Mouse (Mus musculus) hindbrain, embryonic 16.5 days (tissue): ENCODE data around the gene Tmem184a. TPM values are rescaled to one million over a fixed set of nuclear protein-coding genes. Genes with fewer than 3 reads are reported as not detected.

ENCODE experiments used
- ATAC-seq: fragments of 200-750 bp; cut with Nextera tagmentation; 2 replicates; pipeline ENCODE4 v1.8.0; 2017; ENCODE audit warnings: moderate TSS enrichment, moderate library complexity
- H3K27ac ChIP-seq: fragments of 300-500 bp; sonication (generic); 2 replicates; pipeline ENCODE4 v1.5.1; 2014; ENCODE audit warnings: low read depth, mild to moderate bottlenecking, control low read depth, low read length, moderate library complexity
- H3K27me3 ChIP-seq: fragments of 300-500 bp; sonication (generic); replicated peaks from 2 replicates; pipeline ENCODE4 v1.6.1; 2014; ENCODE audit warnings: low read length; ENCODE audit not compliant: control insufficient read depth, insufficient read depth
- H3K36me3 ChIP-seq: fragments of 300-500 bp; sonication (generic); 2 replicates; pipeline ENCODE4 v1.6.1; 2014; ENCODE audit warnings: mild to moderate bottlenecking, low read length, moderate library complexity, mixed read lengths; ENCODE audit not compliant: control insufficient read depth, insufficient read depth
- H3K4me1 ChIP-seq: fragments of 300-500 bp; sonication (generic); 2 replicates; pipeline ENCODE4 v1.6.1; 2014; ENCODE audit warnings: low read depth, low read length; ENCODE audit not compliant: control insufficient read depth, insufficient read depth
- H3K4me2 ChIP-seq: fragments of 300-500 bp; sonication (generic); 2 replicates; pipeline ENCODE4 v1.6.1; 2014; ENCODE audit warnings: mild to moderate bottlenecking, low read length, control low read depth, moderate library complexity
- H3K4me3 ChIP-seq: fragments of 300-500 bp; sonication (generic); 2 replicates; pipeline ENCODE4 v1.5.1; 2014; ENCODE audit warnings: mild to moderate bottlenecking, low read length, control low read depth, moderate library complexity
- H3K9ac ChIP-seq: fragments of 300-500 bp; sonication (generic); 2 replicates; pipeline ENCODE4 v1.6.1; 2014; ENCODE audit warnings: low read depth, mild to moderate bottlenecking, control low read depth, low read length, moderate library complexity
- H3K9me3 ChIP-seq: fragments of 300-500 bp; sonication (generic); 2 replicates; pipeline ENCODE4 v1.6.1; 2014; ENCODE audit warnings: mild to moderate bottlenecking, low read length, moderate library complexity; ENCODE audit not compliant: control insufficient read depth
- WGBS: fragments of 180-500 bp; shearing (Covaris S2); extraction: QIAGEN DNeasy Blood & Tissue Kit; methylation state at CpG from one replicate; pipeline ENCODE4 v1.1.7; 2014; 5-methylcytosine and 5-hydroxymethylcytosine counted together
- polyA plus RNA-seq: library from polyadenylated mRNA; unstranded; fragments of >200 nt; fragmentation: Nextera tagmentation; extraction: Ambion mirVana; gene quantifications from 2 replicates; pipeline ENCODE4 v1.2.1, GENCODE M21; 2015

The Tmem184a gene
- polyA plus RNA-seq, 1 experiment from 2014 or later, result 0.09 TPM

DNA sequence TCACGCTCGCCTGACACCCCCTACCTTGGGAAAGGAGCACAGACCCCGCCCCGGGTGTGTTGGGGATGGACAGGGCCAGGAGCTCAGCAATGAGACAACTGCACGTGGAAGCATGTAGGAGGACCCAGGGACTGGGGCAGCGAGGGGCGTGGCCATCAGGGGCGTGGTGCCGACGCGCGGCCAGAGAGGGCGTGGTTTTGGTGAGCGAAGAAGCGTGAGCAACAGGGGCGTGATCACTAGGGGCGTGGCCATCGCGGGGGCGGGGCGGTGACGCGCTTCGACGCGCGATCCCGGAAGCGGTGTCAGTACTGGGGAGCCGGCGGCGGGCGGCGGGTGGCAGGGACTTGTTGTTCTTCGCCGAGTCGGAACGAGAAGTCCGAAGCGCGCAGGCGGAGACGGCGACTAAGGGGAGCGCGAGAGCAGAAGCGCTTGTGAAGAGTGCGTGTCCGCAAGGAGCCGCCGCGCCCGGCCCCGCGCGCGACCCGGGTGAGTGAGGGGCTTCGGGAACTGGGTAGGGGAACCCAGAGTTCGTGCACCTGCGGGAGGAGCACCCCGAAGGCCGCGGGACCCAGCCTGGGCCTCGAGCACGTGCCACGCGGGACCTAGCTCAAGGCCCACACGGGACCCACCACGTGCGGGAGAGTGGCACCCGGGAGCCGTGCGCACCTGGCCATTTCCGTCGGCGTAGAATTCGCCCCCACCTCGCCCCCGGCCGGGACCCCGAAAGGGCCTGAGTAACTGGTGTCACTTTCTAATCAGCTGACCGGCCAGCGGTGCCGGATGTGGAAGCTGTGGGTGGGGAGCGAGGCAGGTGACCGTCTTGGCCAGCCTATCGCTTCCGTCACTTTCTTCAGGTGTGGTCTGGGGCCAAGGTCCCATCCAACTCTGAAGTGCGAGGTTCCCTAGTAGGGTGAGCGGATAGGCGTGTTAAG, 28.2 kb downstream of the Tmem184a start, which contains the start of gene Mafk:
Mafk (plus strand) TSS at position 287 of the 932 bp plus-strand sequence.
- WGBS, result under 1% methylated on average over 79 of the region's 92 CpGs
- H3K4me1 ChIP-seq, result peaks cover 13% of the 10 kb centered on the region
- peak within 1 kb of the TSS; percentile 74 for H3K9ac ChIP-seq
- peaks cover 2% of the 10 kb centered on the region; the same call in 1 of the 2 replicates for H3K27me3 ChIP-seq
- peak within 1 kb of the TSS; percentile 30; the same call in 1 of the 2 replicates for H3K27ac ChIP-seq
- no peaks in the 10 kb centered on the region for H3K36me3 ChIP-seq
- H3K9me3 ChIP-seq, result no peaks in the 10 kb centered on the region
- ATAC-seq, result peak; percentile 84
- H3K4me2 ChIP-seq, result peak within 1 kb of the TSS; percentile 100
- peak within 1 kb of the TSS; percentile 76 for H3K4me3 ChIP-seq

DNA sequence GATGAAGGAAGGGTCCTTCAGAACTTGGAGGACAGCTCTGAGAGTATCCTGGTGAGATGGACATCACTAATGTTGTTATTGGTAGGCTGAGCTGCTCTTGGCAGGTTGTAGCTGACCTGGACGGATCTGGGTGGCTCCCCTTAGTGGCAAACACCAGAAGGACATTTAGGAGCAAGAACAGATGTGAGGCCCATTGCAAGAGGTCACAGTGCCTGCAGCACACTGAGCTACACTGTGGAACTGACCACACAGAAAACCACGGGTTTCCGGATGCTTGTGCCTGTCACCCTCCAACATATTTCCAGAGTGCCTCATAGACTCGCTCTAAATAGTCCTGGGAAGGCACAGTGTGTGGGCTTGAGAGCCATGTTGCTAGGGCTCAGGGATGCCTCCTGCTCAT, 30.3 kb downstream of the Tmem184a start:
- 51% methylated on average over 4 of the region's 4 CpGs for WGBS

DNA sequence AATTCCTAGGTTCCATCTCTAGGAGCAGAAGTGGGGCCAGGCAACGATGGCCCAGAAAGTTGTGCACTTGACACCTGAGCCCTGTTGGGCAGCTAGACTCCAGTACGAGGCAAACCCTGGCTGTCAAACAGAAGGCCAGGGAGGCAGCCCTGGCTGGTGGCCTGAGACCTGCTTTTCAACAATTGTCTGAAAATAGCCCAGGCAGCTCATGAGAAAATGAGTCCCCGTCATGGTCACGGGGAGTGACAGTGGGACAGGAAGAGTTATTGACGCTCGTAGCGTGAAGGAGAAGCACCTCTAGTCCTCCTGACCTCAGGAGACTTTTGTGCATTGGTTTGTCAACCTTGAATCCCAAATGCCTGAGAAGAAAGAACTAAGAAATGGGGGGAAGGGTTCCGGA, 38.3 kb downstream of the Tmem184a start:
- ATAC-seq, result no peak
- H3K4me1 ChIP-seq, result no peaks in the 10 kb centered on the region
- no peaks in the 10 kb centered on the region for H3K9me3 ChIP-seq
- H3K9ac ChIP-seq, result no peak overlapping the region
- H3K4me2 ChIP-seq, result no peak overlapping the region
- no peaks in the 10 kb centered on the region for H3K27me3 ChIP-seq
- no peaks in the 10 kb centered on the region for H3K36me3 ChIP-seq
- no peak overlapping the region for H3K4me3 ChIP-seq
- no peak overlapping the region for H3K27ac ChIP-seq
- 82% methylated on average over 8 of the region's 8 CpGs for WGBS

More for the DNA sequence above, 30.3 kb downstream of the Tmem184a start:
- ATAC-seq, result no peak
- Histone ChIP-seq H3K9ac (no peak overlapping the region), H3K27me3 (peaks cover 2% of the 10 kb centered on the region; the same call in 1 of the 2 replicates), H3K9me3 (no peaks in the 10 kb centered on the region), H3K4me2 (no peak overlapping the region), H3K4me1 (peaks cover 11% of the 10 kb centered on the region), H3K36me3 (no peaks in the 10 kb centered on the region), H3K4me3 (no peak overlapping the region), H3K27ac (no peak overlapping the region)

DNA sequence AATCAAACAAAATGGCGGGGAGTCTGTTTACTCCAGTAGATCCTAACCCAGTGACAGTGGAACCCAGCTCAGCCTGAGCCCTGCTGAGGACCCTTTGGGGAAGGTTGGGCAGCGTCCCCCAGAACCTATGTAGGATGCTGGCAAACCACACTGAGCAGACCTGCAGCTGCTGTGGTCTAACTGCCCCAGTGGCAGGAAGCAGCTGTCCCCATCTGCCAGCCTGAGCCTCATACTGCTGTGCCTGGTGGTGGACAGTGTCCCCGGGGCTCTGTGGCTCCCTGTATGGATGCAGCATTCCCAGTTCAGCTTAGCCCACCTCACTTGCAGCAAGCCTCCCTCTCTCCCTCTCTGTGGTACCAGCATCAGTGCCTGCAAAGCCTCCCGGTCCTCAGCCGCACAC, 42.8 kb downstream of the Tmem184a start:
- Histone ChIP-seq H3K27me3 (no peaks in the 10 kb centered on the region), H3K27ac (no peak overlapping the region), H3K9me3 (no peaks in the 10 kb centered on the region), H3K4me3 (no peak overlapping the region), H3K4me1 (peaks cover 9% of the 10 kb centered on the region), H3K4me2 (no peak overlapping the region), H3K9ac (no peak overlapping the region), H3K36me3 (peaks cover 13% of the 10 kb centered on the region)
- 83% methylated on average over 5 of the region's 5 CpGs for WGBS
- no peak for ATAC-seq

DNA sequence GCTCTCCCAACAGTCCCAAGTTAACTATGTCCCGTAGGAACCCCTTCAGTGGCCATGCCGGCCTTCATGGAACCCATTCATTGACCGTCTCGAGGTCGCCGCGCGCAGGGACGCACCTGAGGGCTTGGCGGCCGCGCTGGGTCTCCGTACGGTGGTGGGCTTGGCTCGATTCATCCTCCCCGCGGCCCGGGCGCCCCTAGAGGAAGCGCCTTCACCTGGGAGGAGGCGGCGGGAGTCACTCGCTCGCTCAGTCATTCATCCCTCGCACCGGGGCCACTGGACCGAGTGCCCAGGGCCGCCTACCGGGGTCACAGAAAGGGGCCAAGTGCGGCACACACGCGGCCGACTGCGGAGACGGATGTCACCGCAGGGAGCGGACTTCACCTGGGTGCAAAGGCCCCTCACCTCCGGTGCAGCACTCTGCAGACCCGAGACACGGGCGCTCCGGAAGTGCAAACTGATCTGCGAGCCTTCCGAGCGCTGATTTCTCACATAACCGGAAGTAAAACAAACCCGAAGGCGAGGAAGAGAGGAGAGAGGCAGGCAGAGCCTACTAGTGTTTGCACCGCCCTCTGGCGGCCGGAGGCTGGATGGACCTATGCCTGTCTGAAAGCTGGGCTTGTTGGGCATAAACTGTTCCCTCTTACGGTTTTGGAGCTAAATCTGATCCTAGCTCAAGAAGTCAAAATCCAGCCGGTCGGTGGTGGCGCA, 44.3 kb downstream of the Tmem184a start, which contains the start of gene Ints1:
Ints1 (minus strand) TSS at position 459 of the 711 bp plus-strand sequence.
- peak; percentile 95 for ATAC-seq
- under 1% methylated on average over 53 of the region's 55 CpGs for WGBS
- Histone ChIP-seq H3K27ac (peak within 1 kb of the TSS; percentile 2; the same call in 1 of the 2 replicates), H3K9me3 (no peaks in the 10 kb centered on the region), H3K36me3 (peaks cover 29% of the 10 kb centered on the region), H3K4me2 (peak within 1 kb of the TSS; percentile 97), H3K27me3 (no peaks in the 10 kb centered on the region), H3K4me1 (peaks cover 9% of the 10 kb centered on the region), H3K9ac (peak within 1 kb of the TSS; percentile 76), H3K4me3 (peak within 1 kb of the TSS; percentile 72)

DNA sequence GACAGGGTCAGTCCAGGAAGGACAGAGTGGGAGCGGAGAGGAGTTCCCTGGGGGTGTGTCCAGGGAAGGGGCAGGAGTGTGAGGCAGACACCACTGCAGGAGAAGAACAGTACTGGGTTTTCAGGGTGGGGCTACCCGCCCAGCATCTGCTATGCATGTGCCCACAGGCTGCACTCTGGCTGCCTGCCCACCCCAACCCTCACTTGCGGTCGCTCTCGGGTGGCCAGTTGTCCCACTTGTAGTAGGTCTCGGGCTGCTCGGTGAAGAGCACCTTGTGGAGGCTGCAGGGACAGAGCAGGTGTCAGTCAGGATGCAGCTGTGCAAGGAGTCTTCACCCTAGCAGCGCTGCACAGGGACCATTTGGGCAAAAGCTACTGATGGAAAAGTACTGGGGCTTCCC, 51.5 kb downstream of the Tmem184a start:
- Histone ChIP-seq H3K27ac (no peak overlapping the region), H3K36me3 (peaks cover 78% of the 10 kb centered on the region), H3K4me1 (no peaks in the 10 kb centered on the region), H3K9me3 (no peaks in the 10 kb centered on the region), H3K9ac (no peak overlapping the region), H3K4me2 (no peak overlapping the region), H3K4me3 (no peak overlapping the region), H3K27me3 (no peaks in the 10 kb centered on the region)
- WGBS, result 97% methylated on average over 8 of the region's 8 CpGs
- no peak for ATAC-seq

DNA sequence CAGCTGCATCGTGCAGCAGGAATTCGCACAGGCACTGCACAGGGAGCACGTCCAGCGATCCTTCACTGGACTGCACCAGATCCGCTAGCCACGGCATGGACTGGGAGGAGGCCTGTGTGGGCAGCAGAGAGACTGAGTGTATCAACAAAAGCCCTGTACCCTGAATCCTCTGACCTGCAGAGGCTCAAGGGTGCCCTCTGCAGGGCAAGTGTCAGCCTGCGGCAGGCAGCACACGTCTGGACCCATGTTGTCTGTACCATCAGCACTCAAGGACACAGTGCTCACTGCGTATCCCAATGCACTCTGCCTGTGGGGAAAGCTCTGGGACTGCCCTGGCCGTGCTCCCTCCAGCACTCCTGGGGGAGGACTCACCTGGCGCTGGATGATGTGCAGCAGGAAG, 55.4 kb downstream of the Tmem184a start:
- WGBS, result 74% methylated on average over 11 of the region's 11 CpGs
- H3K4me1 ChIP-seq, result no peaks in the 10 kb centered on the region
- ATAC-seq, result no peak; the same call in 1 of the 2 replicates

DNA sequence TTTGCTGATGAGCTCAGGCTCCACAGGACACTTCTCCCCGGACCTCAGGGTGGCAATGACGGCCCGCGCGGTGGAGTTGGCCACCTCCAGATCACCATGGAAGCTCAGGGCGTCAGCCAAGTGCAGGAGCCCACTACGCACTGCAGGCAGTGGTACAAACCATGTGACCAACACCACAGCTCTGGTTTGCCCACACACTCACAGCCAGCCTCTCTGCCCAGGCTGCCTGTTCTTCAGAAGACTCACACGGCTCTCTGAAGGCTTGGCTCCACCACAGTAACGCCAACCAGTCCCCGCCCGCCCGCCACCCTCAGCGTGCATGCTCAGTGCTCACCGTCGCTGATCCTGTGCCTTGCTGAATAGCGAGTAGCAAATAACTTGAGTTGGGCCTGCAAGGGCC, 61.6 kb downstream of the Tmem184a start:
- peaks cover 62% of the 10 kb centered on the region for H3K36me3 ChIP-seq
- H3K4me1 ChIP-seq, result no peaks in the 10 kb centered on the region
- no peak overlapping the region for H3K4me3 ChIP-seq
- 89% methylated on average over 16 of the region's 16 CpGs for WGBS
- H3K9ac ChIP-seq, result no peak overlapping the region
- no peaks in the 10 kb centered on the region for H3K27me3 ChIP-seq
- H3K27ac ChIP-seq, result no peak overlapping the region
- no peak overlapping the region for H3K4me2 ChIP-seq
- ATAC-seq, result no peak
- H3K9me3 ChIP-seq, result no peaks in the 10 kb centered on the region

More for the DNA sequence above, 55.4 kb downstream of the Tmem184a start:
- H3K36me3 ChIP-seq, result peaks cover 76% of the 10 kb centered on the region
- no peak overlapping the region for H3K27ac ChIP-seq
- H3K27me3 ChIP-seq, result no peaks in the 10 kb centered on the region
- no peak overlapping the region for H3K4me2 ChIP-seq
- no peak overlapping the region for H3K4me3 ChIP-seq
- H3K9me3 ChIP-seq, result no peaks in the 10 kb centered on the region
- no peak overlapping the region for H3K9ac ChIP-seq

DNA sequence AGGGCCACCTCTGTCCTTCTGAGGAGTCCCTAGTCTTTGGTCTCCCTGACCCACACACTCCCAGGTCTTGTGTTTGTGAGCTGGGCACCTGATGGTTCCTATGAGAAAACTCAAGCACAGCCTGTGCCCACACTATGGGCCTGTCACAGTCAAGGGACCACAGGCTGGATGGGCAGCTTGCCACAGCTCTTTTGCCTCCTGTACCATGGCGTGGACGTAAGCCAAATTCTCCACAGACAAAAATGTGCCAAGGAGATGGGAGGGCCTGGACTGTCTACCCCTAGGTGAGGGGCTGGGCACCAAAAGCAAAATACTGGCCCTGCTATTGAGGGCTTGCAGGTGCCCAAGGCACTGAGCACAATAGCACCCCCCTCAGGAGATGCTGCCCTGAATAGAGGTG, 63.1 kb downstream of the Tmem184a start:
- ATAC-seq, result no peak
- H3K9me3 ChIP-seq, result no peaks in the 10 kb centered on the region
- no peak overlapping the region for H3K9ac ChIP-seq
- H3K4me1 ChIP-seq, result no peaks in the 10 kb centered on the region
- no peaks in the 10 kb centered on the region for H3K27me3 ChIP-seq
- H3K27ac ChIP-seq, result no peak overlapping the region
- 83% methylated on average over 2 of the region's 2 CpGs for WGBS
- H3K4me3 ChIP-seq, result no peak overlapping the region
- H3K36me3 ChIP-seq, result peaks cover 58% of the 10 kb centered on the region
- no peak overlapping the region for H3K4me2 ChIP-seq
